Mouse (Mus musculus) forebrain, embryonic 12.5 days (tissue): ENCODE measurements at regions not wholly inside any gene's neighbourhood (a gene's known extent, or its start where the extent isn't known, plus 50 kb on each side); places are given as distances from the start of the nearest gene placed in this dataset.

Experiments used
- ATAC-seq: fragments of 200-750 bp; cut with Nextera tagmentation; 2 replicates; pipeline ENCODE4 v1.8.0; 2017; ENCODE audit warnings: moderate TSS enrichment; ENCODE audit not compliant: low FRiP score
- H3K27ac ChIP-seq: fragments of 300-500 bp; sonication (generic); 2 replicates; pipeline ENCODE4 v1.5.1; 2016; ENCODE audit warnings: mild to moderate bottlenecking
- H3K27me3 ChIP-seq: fragments of 300-500 bp; sonication (generic); 2 replicates; pipeline ENCODE4 v1.6.1; 2016; ENCODE audit warnings: mild to moderate bottlenecking
- H3K36me3 ChIP-seq: fragments of 300-500 bp; sonication (generic); replicated peaks from 2 replicates; pipeline ENCODE4 v1.6.1; 2016; ENCODE audit warnings: mild to moderate bottlenecking
- H3K4me1 ChIP-seq: fragments of 300-500 bp; sonication (generic); 2 replicates; pipeline ENCODE4 v1.6.1; 2016
- H3K4me2 ChIP-seq: fragments of 300-500 bp; sonication (generic); 2 replicates; pipeline ENCODE4 v1.6.1; 2016; ENCODE audit warnings: mild to moderate bottlenecking, moderate library complexity
- H3K4me3 ChIP-seq: fragments of 300-500 bp; sonication (generic); replicated peaks from 2 replicates; pipeline ENCODE4 v1.5.1; 2016; ENCODE audit warnings: mild to moderate bottlenecking
- H3K9ac ChIP-seq: fragments of 300-500 bp; sonication (generic); 2 replicates; pipeline ENCODE4 v1.6.1; 2016; ENCODE audit warnings: mild to moderate bottlenecking
- H3K9me3 ChIP-seq: fragments of 300-500 bp; sonication (generic); 2 replicates; pipeline ENCODE4 v1.6.1; 2016
- WGBS: fragments of 180-500 bp; shearing (Covaris S2); methylation state at CpG from one replicate; pipeline ENCODE4 v1.1.7; 2016; 5-methylcytosine and 5-hydroxymethylcytosine counted together

- WGBS: 91% methylated on average over 5 of the region's 5 CpGs
Measured at GRCm38 (mm10) chr12:39751850-39752249, 286.0 kb downstream of the Arl4a start.

GRCm38 (mm10) chr12:39742156-39743063, 295.4 kb downstream of the Arl4a start:
- Histone ChIP-seq H3K9ac (no peak overlapping the region), H3K9me3 (no peaks in the 10 kb centered on the region), H3K27ac (peak overlapping the region; percentile 60; the same call in 1 of the 2 replicates), H3K27me3 (no peaks in the 10 kb centered on the region), H3K4me1 (peaks cover 14% of the 10 kb centered on the region), H3K36me3 (no peaks in the 10 kb centered on the region), H3K4me3 (no peak overlapping the region), H3K4me2 (no peak overlapping the region)
- 35% methylated on average over 11 of the region's 11 CpGs for WGBS
- ATAC-seq: peak; percentile 77

More at GRCm38 (mm10) chr12:39751850-39752249, 286.0 kb downstream of the Arl4a start:
- Histone ChIP-seq H3K27me3 (no peaks in the 10 kb centered on the region), H3K27ac (no peak overlapping the region), H3K4me2 (no peak overlapping the region), H3K4me3 (no peak overlapping the region), H3K36me3 (no peaks in the 10 kb centered on the region), H3K9ac (no peak overlapping the region), H3K4me1 (no peaks in the 10 kb centered on the region), H3K9me3 (no peaks in the 10 kb centered on the region)
- no peak for ATAC-seq

- H3K36me3 ChIP-seq: no peaks in the 10 kb centered on the region
- H3K9ac ChIP-seq: no peak overlapping the region
- peaks cover 19% of the 10 kb centered on the region for H3K4me1 ChIP-seq
- WGBS: 5% methylated on average over 13 of the region's 13 CpGs
- ATAC-seq: peak; percentile 71; the same call in 1 of the 2 replicates
- no peaks in the 10 kb centered on the region for H3K27me3 ChIP-seq
- peak overlapping the region; percentile 25 for H3K4me2 ChIP-seq
- H3K4me3 ChIP-seq: no peak overlapping the region
- H3K27ac ChIP-seq: no peak overlapping the region
- no peaks in the 10 kb centered on the region for H3K9me3 ChIP-seq
Measured at GRCm38 (mm10) chr12:39741051-39741847, 296.6 kb downstream of the Arl4a start.

GRCm38 (mm10) chr12:39736966-39737365, 300.9 kb downstream of the Arl4a start:
- Histone ChIP-seq H3K27ac (no peak overlapping the region), H3K9ac (no peak overlapping the region), H3K4me2 (no peak overlapping the region), H3K9me3 (no peaks in the 10 kb centered on the region), H3K36me3 (no peaks in the 10 kb centered on the region), H3K27me3 (no peaks in the 10 kb centered on the region), H3K4me1 (peaks cover 21% of the 10 kb centered on the region), H3K4me3 (no peak overlapping the region)
- WGBS: 86% methylated on average over 3 of the region's 3 CpGs
- ATAC-seq: no peak

- no peak overlapping the region for H3K4me2 ChIP-seq
- ATAC-seq: peak; percentile 44
- 0 out of 2 replicates have a peak overlapping the region, but pooled peaks have one; percentile 19 for H3K27ac ChIP-seq
Measured at GRCm38 (mm10) chr12:39736097-39736920, 301.5 kb downstream of the Arl4a start.

GRCm38 (mm10) chr12:39734176-39734575, 303.6 kb downstream of the Arl4a start:
- H3K36me3 ChIP-seq: no peaks in the 10 kb centered on the region
- ATAC-seq: no peak
- WGBS: 52% methylated on average over 2 of the region's 2 CpGs
- no peak overlapping the region for H3K27ac ChIP-seq
- no peaks in the 10 kb centered on the region for H3K27me3 ChIP-seq
- H3K4me1 ChIP-seq: peaks cover 13% of the 10 kb centered on the region
- no peak overlapping the region for H3K9ac ChIP-seq
- H3K4me2 ChIP-seq: no peak overlapping the region
- no peaks in the 10 kb centered on the region for H3K9me3 ChIP-seq
- no peak overlapping the region for H3K4me3 ChIP-seq

More at GRCm38 (mm10) chr12:39736097-39736920, 301.5 kb downstream of the Arl4a start:
- Histone ChIP-seq H3K36me3 (no peaks in the 10 kb centered on the region), H3K27me3 (no peaks in the 10 kb centered on the region), H3K9ac (no peak overlapping the region), H3K9me3 (no peaks in the 10 kb centered on the region), H3K4me3 (no peak overlapping the region), H3K4me1 (peaks cover 18% of the 10 kb centered on the region)
- WGBS: 56% methylated on average over 9 of the region's 9 CpGs

GRCm38 (mm10) chr12:39731177-39731576, 306.6 kb downstream of the Arl4a start:
- no peak for ATAC-seq
- Histone ChIP-seq H3K9me3 (no peaks in the 10 kb centered on the region), H3K36me3 (no peaks in the 10 kb centered on the region), H3K27me3 (no peaks in the 10 kb centered on the region), H3K4me2 (no peak overlapping the region), H3K9ac (no peak overlapping the region), H3K4me1 (peaks cover 6% of the 10 kb centered on the region), H3K4me3 (no peak overlapping the region), H3K27ac (no peak overlapping the region)
- WGBS: 81% methylated on average over 3 of the region's 3 CpGs

GRCm38 (mm10) chr12:39729255-39729654, 308.6 kb downstream of the Arl4a start:
- H3K36me3 ChIP-seq: no peaks in the 10 kb centered on the region
- no peak for ATAC-seq
- H3K27me3 ChIP-seq: no peaks in the 10 kb centered on the region
- no peaks in the 10 kb centered on the region for H3K4me1 ChIP-seq
- H3K4me2 ChIP-seq: no peak overlapping the region
- no peak overlapping the region for H3K4me3 ChIP-seq
- no peaks in the 10 kb centered on the region for H3K9me3 ChIP-seq
- 75% methylated on average over 2 of the region's 2 CpGs for WGBS
- H3K27ac ChIP-seq: no peak overlapping the region
- H3K9ac ChIP-seq: no peak overlapping the region

GRCm38 (mm10) chr12:39724172-39724571, 313.7 kb downstream of the Arl4a start:
- H3K9me3 ChIP-seq: no peaks in the 10 kb centered on the region
- H3K27me3 ChIP-seq: no peaks in the 10 kb centered on the region
- H3K4me1 ChIP-seq: no peaks in the 10 kb centered on the region
- H3K27ac ChIP-seq: no peak overlapping the region
- WGBS: 89% methylated on average over 2 of the region's 2 CpGs
- no peak for ATAC-seq
- H3K9ac ChIP-seq: no peak overlapping the region
- H3K4me2 ChIP-seq: no peak overlapping the region
- H3K4me3 ChIP-seq: no peak overlapping the region
- no peaks in the 10 kb centered on the region for H3K36me3 ChIP-seq

- no peak overlapping the region for H3K9ac ChIP-seq
- no peak overlapping the region for H3K4me3 ChIP-seq
- WGBS: 25% methylated on average over 4 of the region's 4 CpGs
- ATAC-seq: peak; percentile 74
- peak overlapping the region; percentile 61; the same call in 1 of the 2 replicates for H3K27ac ChIP-seq
- H3K9me3 ChIP-seq: no peaks in the 10 kb centered on the region
- peak overlapping the region; percentile 31 for H3K4me2 ChIP-seq
- H3K36me3 ChIP-seq: no peaks in the 10 kb centered on the region
- H3K4me1 ChIP-seq: peaks cover 10% of the 10 kb centered on the region
- no peaks in the 10 kb centered on the region for H3K27me3 ChIP-seq
Measured at GRCm38 (mm10) chr12:39715120-39715519, 322.7 kb downstream of the Arl4a start.

GRCm38 (mm10) chr12:39714169-39714794, 323.5 kb downstream of the Arl4a start:
- 90% methylated on average over 2 of the region's 2 CpGs for WGBS
- H3K4me2 ChIP-seq: no peak overlapping the region

More at GRCm38 (mm10) chr12:39714169-39714794, 323.5 kb downstream of the Arl4a start:
- Histone ChIP-seq H3K4me1 (peaks cover 10% of the 10 kb centered on the region), H3K27me3 (no peaks in the 10 kb centered on the region), H3K9ac (no peak overlapping the region), H3K4me3 (no peak overlapping the region), H3K9me3 (no peaks in the 10 kb centered on the region), H3K36me3 (no peaks in the 10 kb centered on the region), H3K27ac (no peak overlapping the region)
- peak; percentile 27; the same call in 1 of the 2 replicates for ATAC-seq
